Mouse (Mus musculus): ENCODE measurements at regions not wholly inside any gene's neighbourhood (a gene's known extent, or its start where the extent isn't known, plus 50 kb on each side); places are given as distances from the start of the nearest gene placed in this dataset.

DNA sequence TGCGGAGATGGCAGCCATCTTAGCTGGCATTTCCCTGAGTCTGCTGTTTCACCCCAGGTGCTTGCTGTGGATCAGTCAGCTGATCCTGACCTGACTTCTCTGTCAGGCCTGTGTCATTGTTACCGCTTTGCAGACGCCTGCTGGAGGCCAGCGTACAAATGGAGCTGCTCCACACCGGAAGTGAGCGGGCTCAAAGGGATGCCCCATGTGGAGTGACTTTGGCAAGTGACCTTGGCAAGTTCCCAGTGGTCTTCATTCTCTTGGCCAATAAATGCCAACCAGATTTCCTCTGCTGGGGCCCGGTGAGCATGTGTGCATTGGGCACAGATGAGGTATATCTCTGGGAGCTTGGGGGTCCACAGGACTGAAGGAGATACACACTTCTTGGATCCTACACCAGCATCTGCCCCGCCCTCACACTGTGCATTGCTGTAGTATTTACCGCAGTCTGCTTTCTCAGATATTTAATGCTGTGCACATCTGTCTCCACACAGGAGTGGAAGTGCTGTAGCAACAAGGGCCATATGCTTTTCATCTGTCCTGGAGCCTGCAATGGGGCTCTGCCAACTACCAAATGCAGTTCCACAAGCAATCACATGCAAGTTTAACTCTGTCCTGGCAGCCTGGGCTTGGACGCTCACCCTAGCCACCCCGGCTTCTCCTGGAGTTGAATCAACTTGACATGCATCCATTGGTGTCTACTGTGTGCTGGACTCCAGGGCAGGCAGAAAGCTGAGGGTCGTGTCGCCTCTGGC lies 202.7 kb downstream of the Cdh26 start:
- Histone ChIP-seq H3K9me3 (ENCODE audit: control insufficient read depth, low read length) (no peaks in the 10 kb centered on the region), H3K4me3 (replicated peaks; ENCODE audit: low read length) (no peak overlapping the region), H3K27ac (replicated peaks; ENCODE audit: low read depth, low read length) (peak overlapping the region; percentile 65), H3K4me1 (ENCODE audit: control insufficient read depth, insufficient read depth, low read length) (peaks cover 44% of the 10 kb centered on the region), H3K9ac (ENCODE audit: low read depth, low read length, severe bottlenecking) (no peak overlapping the region), H3K36me3 (ENCODE audit: control insufficient read depth, insufficient read depth, low read length) (no peaks in the 10 kb centered on the region), H3K27me3 (ENCODE audit: control insufficient read depth, insufficient read depth, low read length) (no peaks in the 10 kb centered on the region), H3K4me2 (replicated peaks; ENCODE audit: low read depth, low read length, severe bottlenecking) (peak overlapping the region; percentile 2; the same call in 1 of the 2 replicates)
- 51% methylated on average over 13 of the region's 13 CpGs for WGBS
- TF ChIP-seq POLR2A (IDR thresholded peaks at IDR 0.05; ENCODE audit: borderline replicate concordance, extremely low read depth, insufficient read depth, insufficient read length) = no peak
- DNase-seq (ENCODE audit: low spot score) = peak; percentile 78
- peak; percentile 45 for ATAC-seq (ENCODE audit: low FRiP score, low read depth)

DNA sequence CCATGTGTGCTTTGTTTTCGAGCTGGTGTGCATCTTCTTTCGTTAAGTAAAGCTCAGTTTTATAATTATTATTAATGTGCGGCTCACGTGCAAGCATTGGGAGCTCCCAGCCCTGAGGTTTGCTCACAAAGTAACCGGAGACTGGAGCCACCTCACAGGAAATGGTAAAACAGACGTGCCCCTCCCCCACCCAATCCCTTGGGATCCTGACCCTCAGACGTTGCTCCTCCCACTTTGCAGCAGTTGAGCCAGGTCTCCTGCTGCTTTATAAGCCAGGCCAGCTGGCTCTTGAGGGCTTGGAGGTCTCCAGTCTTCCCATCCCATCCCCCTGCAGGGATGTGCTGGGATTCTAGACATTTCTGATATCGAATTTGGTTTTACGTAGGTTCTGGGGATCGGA lies 203.8 kb downstream of the Cdh26 start:
- H3K4me3 ChIP-seq (replicated peaks; ENCODE audit: low read length) = no peak overlapping the region
- H3K9me3 ChIP-seq (ENCODE audit: control insufficient read depth, low read length) = no peaks in the 10 kb centered on the region
- H3K27me3 ChIP-seq (ENCODE audit: control insufficient read depth, insufficient read depth, low read length) = no peaks in the 10 kb centered on the region
- 26% methylated on average over 10 of the region's 10 CpGs for WGBS
- no peak overlapping the region for H3K9ac ChIP-seq (ENCODE audit: low read depth, low read length, severe bottlenecking)
- ATAC-seq (ENCODE audit: low FRiP score, low read depth) (no peak), DNase-seq (ENCODE audit: low spot score) (peak; percentile 34)
- no peak overlapping the region; the same call in 1 of the 2 replicates for H3K27ac ChIP-seq (replicated peaks; ENCODE audit: low read depth, low read length)
- TF ChIP-seq POLR2A (IDR thresholded peaks at IDR 0.05; ENCODE audit: borderline replicate concordance, extremely low read depth, insufficient read depth, insufficient read length) = no peak
- no peak overlapping the region for H3K4me2 ChIP-seq (replicated peaks; ENCODE audit: low read depth, low read length, severe bottlenecking)
- H3K4me1 ChIP-seq (ENCODE audit: control insufficient read depth, insufficient read depth, low read length) = peaks cover 44% of the 10 kb centered on the region
- H3K36me3 ChIP-seq (ENCODE audit: control insufficient read depth, insufficient read depth, low read length) = no peaks in the 10 kb centered on the region

GRCm38 (mm10) chr2:178635685-178636084 lies 205.4 kb downstream of the Cdh26 start:
- Histone ChIP-seq H3K9ac (ENCODE audit: low read depth, low read length, severe bottlenecking) (no peak overlapping the region), H3K27ac (replicated peaks; ENCODE audit: low read depth, low read length) (no peak overlapping the region), H3K4me3 (replicated peaks; ENCODE audit: low read length) (no peak overlapping the region), H3K27me3 (ENCODE audit: control insufficient read depth, insufficient read depth, low read length) (no peaks in the 10 kb centered on the region), H3K4me1 (ENCODE audit: control insufficient read depth, insufficient read depth, low read length) (peaks cover 42% of the 10 kb centered on the region), H3K9me3 (ENCODE audit: control insufficient read depth, low read length) (no peaks in the 10 kb centered on the region), H3K36me3 (ENCODE audit: control insufficient read depth, insufficient read depth, low read length) (no peaks in the 10 kb centered on the region), H3K4me2 (replicated peaks; ENCODE audit: low read depth, low read length, severe bottlenecking) (no peak overlapping the region)
- ATAC-seq (ENCODE audit: low FRiP score, low read depth) = no peak
- DNase-seq (ENCODE audit: low spot score) = no peak
- WGBS = 36% methylated on average over 4 of the region's 4 CpGs
- no peak for TF ChIP-seq POLR2A (IDR thresholded peaks at IDR 0.05; ENCODE audit: borderline replicate concordance, extremely low read depth, insufficient read depth, insufficient read length)

GRCm38 (mm10) chr2:178636901-178637300 lies 206.6 kb downstream of the Cdh26 start:
- H3K9me3 ChIP-seq (ENCODE audit: control insufficient read depth, low read length) = no peaks in the 10 kb centered on the region
- no peak for DNase-seq (ENCODE audit: low spot score)
- WGBS = 71% methylated on average over 9 of the region's 9 CpGs
- H3K27ac ChIP-seq (replicated peaks; ENCODE audit: low read depth, low read length) = no peak overlapping the region
- H3K36me3 ChIP-seq (ENCODE audit: control insufficient read depth, insufficient read depth, low read length) = no peaks in the 10 kb centered on the region
- H3K9ac ChIP-seq (ENCODE audit: low read depth, low read length, severe bottlenecking) = no peak overlapping the region
- H3K4me1 ChIP-seq (ENCODE audit: control insufficient read depth, insufficient read depth, low read length) = peaks cover 39% of the 10 kb centered on the region
- no peak overlapping the region for H3K4me3 ChIP-seq (replicated peaks; ENCODE audit: low read length)
- no peak for ATAC-seq (ENCODE audit: low FRiP score, low read depth)
- H3K27me3 ChIP-seq (ENCODE audit: control insufficient read depth, insufficient read depth, low read length) = no peaks in the 10 kb centered on the region
- H3K4me2 ChIP-seq (replicated peaks; ENCODE audit: low read depth, low read length, severe bottlenecking) = no peak overlapping the region
- TF ChIP-seq POLR2A (IDR thresholded peaks at IDR 0.05; ENCODE audit: borderline replicate concordance, extremely low read depth, insufficient read depth, insufficient read length) = no peak

GRCm38 (mm10) chr2:178642137-178643052 lies 212.1 kb downstream of the Cdh26 start:
- H3K9ac ChIP-seq (ENCODE audit: low read depth, low read length, severe bottlenecking) = no peak overlapping the region
- H3K27me3 ChIP-seq (ENCODE audit: control insufficient read depth, insufficient read depth, low read length) = no peaks in the 10 kb centered on the region
- no peak overlapping the region for H3K4me3 ChIP-seq (replicated peaks; ENCODE audit: low read length)
- H3K27ac ChIP-seq (replicated peaks; ENCODE audit: low read depth, low read length) = no peak overlapping the region
- no peaks in the 10 kb centered on the region for H3K36me3 ChIP-seq (ENCODE audit: control insufficient read depth, insufficient read depth, low read length)
- H3K9me3 ChIP-seq (ENCODE audit: control insufficient read depth, low read length) = no peaks in the 10 kb centered on the region
- DNase-seq (ENCODE audit: low spot score) (no peak), ATAC-seq (ENCODE audit: low FRiP score, low read depth) (no peak)
- no peak overlapping the region for H3K4me2 ChIP-seq (replicated peaks; ENCODE audit: low read depth, low read length, severe bottlenecking)
- TF ChIP-seq POLR2A (IDR thresholded peaks at IDR 0.05; ENCODE audit: borderline replicate concordance, extremely low read depth, insufficient read depth, insufficient read length) = no peak
- H3K4me1 ChIP-seq (ENCODE audit: control insufficient read depth, insufficient read depth, low read length) = no peaks in the 10 kb centered on the region
- WGBS = 57% methylated on average over 16 of the region's 16 CpGs

Data from limb, embryonic 14.5 days (tissue).